Mouse (Mus musculus): ENCODE data around the gene Mrpl33. TPM values are rescaled to one million over a fixed set of nuclear protein-coding genes. Genes with fewer than 3 reads are reported as not detected.
"Not testable (repeated sequence)": the region's sequence is repeated elsewhere in the genome, so short reads cannot be mapped to it uniquely, and the experiment has no call there.

Gene Mrpl33
- total RNA-seq, 2 experiments from 2014 or later, result 116 to 134 TPM

DNA sequence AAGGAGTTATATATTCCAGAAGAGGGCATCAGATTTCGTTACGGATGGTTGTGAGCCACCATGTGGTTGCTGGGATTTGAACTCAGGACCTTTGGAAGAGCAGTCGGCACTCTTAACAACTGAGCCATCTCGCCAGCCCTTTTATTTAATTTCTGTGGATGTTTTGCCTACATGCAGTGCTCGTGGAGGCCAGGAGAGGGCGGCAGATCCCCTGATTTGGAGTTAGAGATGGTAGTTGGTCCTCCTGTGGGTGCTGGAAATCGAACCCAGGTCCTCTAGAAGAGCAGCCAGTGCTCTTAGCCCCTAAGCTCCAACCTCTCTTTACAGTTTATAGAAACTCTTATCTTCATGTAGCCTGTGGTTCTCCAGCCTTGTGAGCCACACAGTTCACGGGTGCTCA is 8.1 kb upstream of the Mrpl33 start:
- not testable (repeated sequence) for DNase-seq (ENCODE audit: extremely low spot score in 1 of 2, low spot score in 2 of 2)
- intact Hi-C loops (cut with DNase I), result loop anchor here (1.0 kb wide), 1 partner anchor 10 kb away; no protein-coding TSS in a partner anchor

DNA sequence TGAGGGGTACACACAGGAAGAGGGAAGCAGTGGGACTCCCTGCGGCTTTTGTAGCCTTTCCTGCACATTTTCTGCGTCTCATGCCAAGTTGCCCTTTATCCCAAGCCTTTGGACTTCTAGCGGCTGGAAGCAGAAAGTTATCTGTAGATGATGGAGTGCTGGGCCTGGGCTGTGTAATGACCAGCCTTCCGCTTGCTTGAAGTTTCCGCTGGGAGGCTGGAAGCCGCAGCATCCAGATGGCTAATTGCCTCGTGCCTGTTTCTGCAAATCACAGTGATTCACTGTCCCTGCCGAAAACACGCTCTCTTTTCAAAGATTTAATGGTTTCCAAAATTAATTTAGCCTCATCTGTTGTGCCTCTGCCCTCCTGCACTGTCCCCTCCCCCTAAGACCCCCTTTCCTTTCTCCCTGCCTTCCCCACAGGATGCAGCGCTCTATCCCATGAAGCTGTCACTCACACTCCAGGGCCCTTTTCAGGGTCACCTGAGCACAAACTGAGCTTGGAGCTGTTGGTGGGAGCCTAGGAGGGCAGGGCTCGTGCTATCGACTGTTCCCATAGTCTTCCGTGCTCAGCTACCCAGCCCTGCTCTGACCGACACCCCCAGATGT is 6.9 kb upstream of the Mrpl33 start:
- no peak for DNase-seq (ENCODE audit: extremely low spot score in 1 of 2, low spot score in 2 of 2)
- intact Hi-C loops (cut with DNase I), result loop anchor here (1.0 to 10.0 kb wide), 2 partner anchors 12 to 545 kb away; partner anchors contain the start of gene Fosl2

DNA sequence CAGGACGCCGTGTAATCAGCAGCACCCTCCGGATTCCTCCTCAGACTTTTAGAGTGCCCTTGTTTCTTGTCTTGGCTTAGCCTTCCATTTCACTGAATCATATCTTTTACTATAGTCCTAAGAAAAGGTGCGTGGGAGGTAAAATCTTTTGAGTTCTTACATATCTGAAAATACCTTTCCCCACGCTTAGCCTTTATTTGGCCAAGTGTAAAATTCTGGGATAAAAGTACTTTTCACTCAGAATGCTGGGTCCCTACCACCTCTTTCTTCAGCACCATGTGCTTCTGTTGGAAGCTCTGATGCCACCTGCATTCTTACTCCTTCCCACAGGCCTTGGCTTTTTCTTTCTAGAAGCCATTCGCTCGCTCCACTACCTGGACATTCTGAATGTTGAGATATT is 5.6 kb upstream of the Mrpl33 start:
- intact Hi-C loops (cut with DNase I), result loop anchor here (10.0 kb wide), 1 partner anchor 544 kb away; the partner anchor contains the start of gene Fosl2
- no peak for DNase-seq (ENCODE audit: extremely low spot score in 1 of 2, low spot score in 2 of 2)

DNA sequence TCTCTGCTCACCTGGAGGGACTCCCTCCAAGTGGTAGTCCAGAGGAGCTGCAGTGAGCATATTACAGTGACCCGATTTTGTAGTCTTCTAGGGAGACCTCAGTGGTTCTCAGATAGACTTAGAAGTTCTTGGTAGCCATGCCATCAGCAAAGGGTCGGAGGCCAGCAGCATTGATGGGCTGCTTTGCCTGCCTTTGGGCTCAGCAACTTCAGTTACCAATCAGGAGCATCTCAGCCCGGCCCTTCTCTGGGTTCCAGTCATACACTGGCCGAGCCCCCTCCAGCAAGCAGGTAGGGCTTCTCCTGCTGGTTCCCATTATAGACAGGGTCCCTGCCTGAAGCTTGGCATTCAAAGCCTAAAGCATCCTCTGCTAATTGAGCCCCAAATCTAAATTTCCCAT is 867 bp upstream of the Mrpl33 start:
- DNase-seq (ENCODE audit: extremely low spot score in 1 of 2, low spot score in 2 of 2), result no peak
- intact Hi-C loops (cut with DNase I), result loop anchor here (10.0 kb wide), 1 partner anchor 539 kb away; the partner anchor contains the start of gene Fosl2

DNA sequence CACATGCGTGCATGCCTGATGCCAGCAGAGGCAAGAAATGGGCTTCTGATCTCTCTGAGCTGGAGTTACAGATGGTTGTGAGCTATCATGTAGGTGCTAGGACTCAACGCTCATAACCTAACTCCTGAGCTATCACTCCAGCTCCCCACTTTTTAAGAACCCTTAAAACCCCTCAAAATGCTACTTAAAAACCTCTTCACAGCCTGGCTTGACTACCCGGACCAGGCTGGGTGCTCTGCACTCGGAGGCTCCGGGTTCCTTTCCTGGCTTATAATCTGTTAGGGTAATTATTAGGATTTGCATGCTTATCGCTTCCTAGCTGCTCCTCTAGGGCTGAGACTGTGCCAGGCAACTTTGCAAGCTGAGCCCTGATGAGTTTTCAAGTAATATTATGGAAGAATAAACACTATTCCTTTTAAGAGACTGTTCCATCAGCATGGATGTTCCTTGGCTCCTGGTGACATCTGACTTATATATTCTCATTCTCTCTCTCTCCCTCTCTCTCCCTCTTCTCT is 752 bp downstream of the Mrpl33 start:
- intact Hi-C loops (cut with DNase I), result loop anchor here (10.0 kb wide), 1 partner anchor 537 kb away; the partner anchor contains the start of gene Fosl2
- no peak for DNase-seq (ENCODE audit: extremely low spot score in 1 of 2, low spot score in 2 of 2)

DNA sequence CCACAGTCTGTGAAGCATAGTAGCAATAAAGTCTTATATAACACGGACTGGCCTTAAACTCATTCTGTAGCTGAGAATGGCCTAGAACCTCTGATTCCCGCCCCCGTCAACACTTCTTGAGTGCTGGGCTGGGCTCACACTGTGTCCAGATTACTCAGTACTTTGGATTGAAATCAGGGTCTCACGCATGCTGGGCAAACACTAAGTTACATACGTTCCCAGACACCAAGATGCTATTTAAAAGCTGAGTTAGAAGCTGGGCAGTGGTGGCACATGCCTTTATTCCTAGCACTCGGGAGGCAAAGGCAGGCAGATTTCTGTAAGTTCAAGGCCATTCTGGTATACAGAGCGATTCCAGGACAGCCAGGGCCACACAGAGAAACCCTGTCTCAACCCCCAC is 1.4 kb downstream of the Mrpl33 start:
- intact Hi-C loops (cut with DNase I), result loop anchor here (10.0 kb wide), 1 partner anchor 537 kb away; the partner anchor contains the start of gene Fosl2
- DNase-seq (ENCODE audit: extremely low spot score in 1 of 2, low spot score in 2 of 2), result no peak

DNA sequence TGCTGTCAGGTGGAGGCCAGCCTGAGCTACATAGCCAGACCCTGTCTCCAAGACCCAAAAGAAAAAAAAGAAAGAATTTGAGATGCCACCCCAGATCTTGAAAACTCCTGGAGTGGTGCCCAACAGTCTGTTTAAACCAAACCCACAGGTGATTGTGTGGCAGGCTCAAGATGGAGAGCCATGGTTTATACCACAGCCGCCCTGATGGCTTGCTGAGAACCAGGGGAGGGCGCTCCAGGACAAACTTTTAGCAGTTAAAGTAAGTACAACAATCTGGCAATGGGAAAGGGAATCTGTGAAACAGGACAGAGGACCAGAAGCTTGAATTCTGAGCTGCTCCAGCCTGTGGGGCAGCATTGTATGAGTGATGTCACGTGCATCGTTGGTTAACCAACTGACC is 1.8 kb downstream of the Mrpl33 start:
- no peak for DNase-seq (ENCODE audit: extremely low spot score in 1 of 2, low spot score in 2 of 2)
- intact Hi-C loops (cut with DNase I), result loop anchor here (10.0 kb wide), 1 partner anchor 536 kb away; the partner anchor contains the start of gene Fosl2

DNA sequence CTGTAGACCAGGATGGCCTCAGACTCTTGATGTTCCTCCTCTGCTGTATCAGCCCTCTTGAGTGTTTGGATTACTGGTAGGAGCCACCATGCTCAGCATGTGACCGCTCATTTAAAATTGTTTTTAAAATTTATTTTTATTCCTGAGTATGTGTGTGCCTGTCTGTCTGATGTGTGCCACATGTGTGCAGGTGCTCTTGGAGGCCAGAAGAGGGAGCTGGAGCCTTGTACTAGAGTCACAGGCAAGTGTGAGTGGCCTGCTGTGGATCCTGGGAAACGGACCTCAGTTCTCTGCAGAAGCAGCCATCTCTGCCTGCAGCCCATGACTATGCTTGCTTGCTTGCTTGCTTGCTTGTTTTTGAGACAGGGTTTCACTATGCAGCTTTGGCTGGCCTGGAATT is 2.4 kb downstream of the Mrpl33 start:
- no peak for DNase-seq (ENCODE audit: extremely low spot score in 1 of 2, low spot score in 2 of 2)
- intact Hi-C loops (cut with DNase I), result loop anchor here (10.0 kb wide), 1 partner anchor 536 kb away; the partner anchor contains the start of gene Fosl2

DNA sequence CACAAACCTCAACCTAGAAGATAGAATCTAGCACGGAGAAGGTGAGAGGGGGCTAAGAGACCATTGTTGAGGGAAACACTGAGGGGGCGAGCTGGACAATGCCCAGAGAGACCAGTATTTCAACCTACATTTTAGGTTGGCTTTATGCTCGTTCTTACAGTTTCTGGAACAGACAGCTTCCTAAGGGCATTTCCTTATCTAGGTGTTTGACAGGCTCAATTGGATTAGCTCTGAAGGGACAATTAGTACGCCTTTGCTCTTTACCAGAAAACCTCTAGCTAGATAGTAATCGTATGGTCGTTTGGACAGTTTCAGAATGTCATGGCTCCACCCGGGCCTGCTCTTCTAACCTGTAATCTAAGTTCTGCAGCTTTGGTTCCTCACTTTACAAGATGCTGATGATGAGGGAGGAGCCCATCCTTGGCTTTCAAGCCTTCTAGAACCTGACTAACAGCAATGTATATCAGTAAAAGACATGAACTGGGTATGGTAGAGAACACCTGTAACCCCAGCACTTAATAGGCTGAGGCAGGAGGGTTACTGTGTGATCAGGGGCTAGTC is 4.5 kb downstream of the Mrpl33 start:
- intact Hi-C loops (cut with DNase I), result no loop called here
- DNase-seq (ENCODE audit: extremely low spot score in 1 of 2, low spot score in 2 of 2), result no peak

DNA sequence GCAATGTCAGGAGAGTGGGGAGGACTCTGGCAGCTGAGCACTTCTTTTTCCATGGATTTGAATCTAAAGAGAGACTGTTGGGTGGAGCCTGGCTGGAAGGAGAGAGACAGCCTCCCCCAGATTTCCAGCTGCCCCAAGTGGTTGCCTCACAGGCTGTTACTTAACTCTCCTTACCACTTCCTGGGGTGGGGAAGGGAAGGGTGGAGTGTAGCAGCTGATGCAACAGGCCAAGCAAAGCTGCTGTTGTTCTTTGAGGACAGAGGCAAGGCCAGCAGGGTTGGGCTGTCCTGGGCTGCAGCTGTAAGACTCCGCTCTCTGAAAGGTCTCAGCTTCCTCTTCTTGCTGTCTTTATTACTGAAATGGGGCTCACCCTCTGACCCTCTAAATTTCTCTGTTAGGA is 5.6 kb downstream of the Mrpl33 start:
- intact Hi-C loops (cut with DNase I), result no loop called here
- peak in 1 of 2 experiments; percentile 64 for DNase-seq (ENCODE audit: extremely low spot score in 1 of 2, low spot score in 2 of 2)

DNA sequence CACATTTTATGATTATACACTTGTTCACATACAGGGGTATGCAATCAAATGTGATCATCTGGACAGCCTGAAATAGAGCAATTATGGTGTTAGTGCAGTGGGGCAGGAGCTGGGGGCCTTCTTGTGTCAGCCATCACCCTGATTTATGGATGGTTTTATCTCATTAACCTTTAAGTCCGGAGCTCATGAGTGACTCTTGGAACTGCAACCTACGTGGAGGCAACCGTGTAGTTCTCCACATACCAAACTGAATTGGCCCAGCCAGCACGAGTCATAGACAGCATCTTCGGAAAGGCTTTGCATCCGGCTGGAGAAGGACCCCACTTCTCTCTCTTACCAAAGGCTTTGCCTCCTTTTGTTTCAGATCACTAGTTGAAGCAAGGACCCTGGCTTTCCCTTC is 7.0 kb downstream of the Mrpl33 start:
- DNase-seq (ENCODE audit: extremely low spot score in 1 of 2, low spot score in 2 of 2), result no peak
- intact Hi-C loops (cut with DNase I), result no loop called here

DNA sequence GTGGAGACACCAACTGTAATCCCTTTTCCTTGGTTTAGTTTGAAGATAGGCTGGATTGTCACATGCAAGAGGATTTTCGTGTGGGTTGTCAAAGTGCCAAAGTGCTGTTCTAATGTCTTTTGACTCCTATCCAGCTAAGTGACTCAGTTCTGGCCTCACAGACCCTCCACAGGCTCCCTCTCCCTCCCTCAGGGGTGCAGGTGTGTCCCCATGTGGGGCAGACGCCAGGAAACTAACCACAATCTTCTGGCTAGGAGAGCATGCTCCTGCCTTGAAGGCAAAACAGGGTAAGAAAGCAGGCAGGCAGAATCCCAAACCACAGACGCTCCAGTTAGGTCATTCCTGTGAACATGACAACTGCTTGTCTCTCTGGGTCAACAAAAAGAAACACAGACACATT is 9.4 kb downstream of the Mrpl33 start:
- intact Hi-C loops (cut with DNase I), result no loop called here
- no peak for DNase-seq (ENCODE audit: extremely low spot score in 1 of 2, low spot score in 2 of 2)

DNA sequence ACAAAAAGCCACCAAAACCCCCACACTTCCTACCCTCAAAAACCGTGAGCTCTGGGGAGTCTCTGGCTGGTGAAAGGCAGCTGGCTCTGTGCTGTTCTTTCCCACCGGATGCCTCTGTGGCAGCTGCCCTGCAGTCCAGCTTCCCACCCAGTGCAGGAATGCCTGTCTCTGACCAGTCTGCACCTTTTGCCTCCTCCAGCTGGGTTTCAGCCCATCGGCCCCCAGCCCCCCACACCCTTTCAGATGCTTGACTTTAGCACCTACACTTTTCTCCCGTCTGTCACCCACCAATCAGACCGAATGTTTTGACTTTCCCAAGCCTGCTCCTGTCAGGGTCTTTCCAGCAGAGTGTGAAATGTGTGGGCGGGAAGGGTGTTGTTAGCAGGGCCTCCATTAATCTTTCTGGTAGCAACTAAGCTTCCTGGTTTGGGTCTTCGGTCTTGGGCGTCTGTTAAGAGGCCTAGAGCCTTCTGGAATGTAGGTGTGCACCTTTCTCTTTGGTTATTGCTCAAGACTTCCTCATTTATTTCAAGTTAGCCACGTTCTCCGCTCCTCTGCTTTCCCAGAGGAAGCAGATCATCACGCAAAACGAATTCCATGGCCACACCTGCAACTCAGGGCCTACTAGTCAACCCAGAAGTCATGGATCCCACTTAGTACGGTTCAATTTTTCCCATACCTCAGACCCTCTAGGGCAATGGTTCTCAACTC is 13.8 kb downstream of the Mrpl33 start:
- intact Hi-C loops (cut with DNase I), result no loop called here
- DNase-seq (ENCODE audit: extremely low spot score in 1 of 2, low spot score in 2 of 2), result no peak

DNA sequence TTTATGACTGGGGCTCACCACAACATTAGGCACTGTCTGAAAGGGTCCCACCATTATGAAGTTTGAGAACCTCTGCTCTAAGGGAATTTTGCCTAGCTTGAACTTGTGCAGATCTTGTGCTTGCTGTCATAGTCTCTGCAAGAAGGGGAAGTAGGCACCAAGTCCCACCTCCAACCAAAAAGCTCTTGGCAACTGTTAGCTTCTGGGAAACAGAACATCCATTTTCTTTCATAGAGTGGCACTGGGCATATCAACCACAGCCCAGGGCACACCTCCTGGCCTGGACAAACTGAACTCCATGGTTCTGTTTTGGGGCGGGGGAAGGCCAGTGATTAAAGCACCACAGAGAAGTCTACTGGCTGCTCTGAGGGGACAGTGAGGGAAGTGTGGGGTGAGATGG is 14.5 kb downstream of the Mrpl33 start:
- intact Hi-C loops (cut with DNase I), result no loop called here
- DNase-seq (ENCODE audit: extremely low spot score in 1 of 2, low spot score in 2 of 2), result no peak

DNA sequence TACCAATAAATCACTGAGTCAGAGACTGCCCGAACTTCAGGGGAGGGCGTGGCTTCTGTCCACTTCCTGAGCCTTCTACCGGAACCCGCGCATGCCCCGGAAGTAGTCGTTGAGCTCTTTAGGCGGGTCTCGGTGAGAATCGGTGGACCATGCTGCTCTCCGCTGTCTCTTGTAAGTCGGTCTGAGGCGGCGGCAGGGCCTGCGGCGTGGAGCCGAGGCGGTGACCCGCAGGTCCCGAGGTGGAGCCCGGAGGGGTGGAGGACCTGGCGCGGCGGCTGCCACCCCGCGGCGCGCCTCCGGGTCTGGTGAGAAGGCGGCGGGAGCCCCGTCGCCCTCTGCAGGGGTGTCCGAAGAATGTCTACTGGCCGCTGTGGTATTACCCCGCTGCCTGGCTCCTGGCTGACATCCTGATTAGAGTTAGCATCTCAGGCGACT is 17.1 kb downstream of the Mrpl33 start:
- DNase-seq (ENCODE audit: extremely low spot score in 1 of 2, low spot score in 2 of 2), result peak; percentile 75 to 92
- intact Hi-C loops (cut with DNase I), result no loop called here

DNA sequence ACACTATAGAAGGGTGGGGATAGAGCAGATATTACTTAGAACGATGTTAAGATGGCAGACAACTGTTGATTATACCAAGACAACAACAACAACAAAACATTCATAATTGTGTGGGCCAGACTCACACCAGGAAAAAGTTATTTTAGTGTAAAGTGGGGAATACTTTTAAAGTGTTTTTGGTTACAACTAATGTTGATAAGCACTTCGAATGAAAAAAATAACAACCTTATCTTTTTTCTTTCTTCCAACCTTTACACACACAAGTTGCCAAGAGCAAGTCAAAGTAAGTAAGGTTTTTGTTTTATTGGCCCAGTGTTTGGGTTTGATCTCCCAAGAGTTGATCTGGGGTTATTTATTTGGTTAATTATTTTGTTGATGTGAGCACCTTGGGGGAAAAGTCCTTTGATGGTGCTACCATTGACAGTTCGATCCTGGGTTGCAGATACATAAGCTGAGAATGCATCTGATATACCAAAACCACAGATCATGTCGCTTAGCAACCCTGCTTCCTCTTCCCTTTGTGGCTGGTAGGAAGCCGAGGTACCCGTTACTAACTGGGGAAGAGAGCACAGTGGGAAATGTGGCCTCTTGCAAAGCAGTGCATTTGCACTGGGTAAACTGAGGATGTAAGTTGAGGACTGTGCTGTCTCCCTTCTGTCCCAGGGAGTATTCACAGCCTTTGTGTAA is 17.7 kb downstream of the Mrpl33 start:
- intact Hi-C loops (cut with DNase I), result no loop called here
- no peak for DNase-seq (ENCODE audit: extremely low spot score in 1 of 2, low spot score in 2 of 2)

DNA sequence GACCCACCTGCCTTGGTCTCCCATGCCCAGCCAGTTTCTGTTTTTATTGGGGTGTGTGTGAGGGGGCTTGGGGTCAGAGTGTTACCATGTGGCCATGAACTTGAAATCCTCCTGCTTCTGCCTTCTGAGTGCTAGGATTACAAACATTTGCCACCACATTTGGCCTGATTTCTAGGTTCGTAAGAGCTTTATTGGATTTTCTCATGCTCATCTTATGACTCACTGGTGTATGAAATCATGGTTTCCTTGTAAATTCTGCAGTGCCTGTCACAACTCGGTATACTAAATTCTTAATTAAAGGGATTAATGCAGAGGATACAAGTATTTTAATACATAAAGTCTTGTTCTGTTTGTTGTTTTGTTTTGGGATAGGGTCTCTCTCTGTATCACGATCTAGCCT is 23.6 kb downstream of the Mrpl33 start:
- intact Hi-C loops (cut with DNase I), result no loop called here
- no peak for DNase-seq (ENCODE audit: extremely low spot score in 1 of 2, low spot score in 2 of 2)

DNA sequence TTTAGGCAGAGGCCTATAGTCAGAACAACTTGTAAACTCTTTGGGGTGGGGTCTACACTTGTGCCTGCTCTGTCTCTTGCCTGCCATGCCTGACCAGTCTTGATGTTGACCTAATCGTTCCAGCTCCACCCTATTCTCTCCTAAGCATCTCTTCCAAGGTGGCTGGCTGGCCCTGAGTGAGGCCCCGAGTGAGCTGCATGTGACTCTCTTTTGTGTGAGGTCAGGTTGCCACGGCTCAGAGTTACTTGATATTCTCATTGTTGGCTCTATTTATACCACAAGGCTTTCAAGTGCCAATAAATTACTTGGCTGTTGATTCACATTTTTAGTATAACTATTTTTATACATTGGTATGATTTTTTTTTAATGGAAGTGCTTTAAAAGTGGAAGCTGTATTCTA is 30.4 kb downstream of the Mrpl33 start:
- no peak for DNase-seq (ENCODE audit: extremely low spot score in 1 of 2, low spot score in 2 of 2)
- intact Hi-C loops (cut with DNase I), result no loop called here
